Mouse (Mus musculus) cerebellum, adult 2 months (tissue): Measurements from ENCODE around the gene Ap3m1.

Experiments used
- CTCF ChIP-seq: fragments of 200-500 bp; IDR thresholded peaks from 2 replicates; pipeline ENCODE4 v1.5.1; 2011; ENCODE audit warnings: low read depth, mild to moderate bottlenecking, control low read depth, low read length, moderate library complexity, borderline replicate concordance; ENCODE audit not compliant: insufficient read depth
- POLR2A ChIP-seq: fragments of 200-500 bp; IDR thresholded peaks from 2 replicates; pipeline ENCODE4 v1.6.1; 2011; ENCODE audit warnings: low read length, control low read depth, borderline replicate concordance; ENCODE audit not compliant: insufficient read depth

GRCm38 (mm10) chr14:21096279-21096678 is 44.0 kb upstream of the Ap3m1 start:
- TF ChIP-seq CTCF, result no peak
- TF ChIP-seq POLR2A, result no peak
